Mouse (Mus musculus) cerebellum, adult 8-10 months (tissue): ENCODE measurements at regions not wholly inside any gene's neighbourhood (a gene's known extent, or its start where the extent isn't known, plus 50 kb on each side); places are given as distances from the start of the nearest gene placed in this dataset.

Experiments used
- DNase-seq: peaks from one replicate; pipeline ENCODE4 v3.0.0; 2022

- peak; percentile 44 for DNase-seq
Observed at GRCm38 (mm10) chr4:124228537-124228936, 310.7 kb upstream of the 4930535I16Rik start.

GRCm38 (mm10) chr4:124223646-124224500, 306.1 kb upstream of the 4930535I16Rik start:
- no peak for DNase-seq

- DNase-seq = no peak
Observed at GRCm38 (mm10) chr4:124221736-124222135, 303.9 kb upstream of the 4930535I16Rik start.

GRCm38 (mm10) chr4:124217206-124217605, 299.4 kb upstream of the 4930535I16Rik start:
- DNase-seq = no peak

- no peak for DNase-seq
Observed at GRCm38 (mm10) chr4:124216351-124216750, 298.5 kb upstream of the 4930535I16Rik start.

- DNase-seq = no peak
Observed at GRCm38 (mm10) chr4:124215077-124215476, 297.3 kb upstream of the 4930535I16Rik start.

- DNase-seq = no peak
Observed at GRCm38 (mm10) chr4:124210103-124210502, 292.3 kb upstream of the 4930535I16Rik start.

- no peak for DNase-seq
Observed at GRCm38 (mm10) chr4:124206480-124206879, 288.7 kb upstream of the 4930535I16Rik start.

GRCm38 (mm10) chr4:124203736-124204135, 285.9 kb upstream of the 4930535I16Rik start:
- no peak for DNase-seq

GRCm38 (mm10) chr4:124199884-124200844, 282.3 kb upstream of the 4930535I16Rik start:
- DNase-seq = no peak

GRCm38 (mm10) chr4:124198832-124199231, 281.0 kb upstream of the 4930535I16Rik start:
- DNase-seq = no peak

- DNase-seq = no peak
Observed at GRCm38 (mm10) chr4:124196711-124197110, 278.9 kb upstream of the 4930535I16Rik start.

GRCm38 (mm10) chr4:124193059-124193721, 275.4 kb upstream of the 4930535I16Rik start:
- DNase-seq = no peak

GRCm38 (mm10) chr4:124190775-124191174, 273.0 kb upstream of the 4930535I16Rik start:
- DNase-seq = no peak

- DNase-seq = no peak
Observed at GRCm38 (mm10) chr4:124189993-124190385, 272.2 kb upstream of the 4930535I16Rik start.

- no peak for DNase-seq
Observed at GRCm38 (mm10) chr4:124189352-124189992, 271.6 kb upstream of the 4930535I16Rik start.

GRCm38 (mm10) chr4:124187108-124187507, 269.3 kb upstream of the 4930535I16Rik start:
- DNase-seq = no peak

GRCm38 (mm10) chr4:124181335-124181734, 263.5 kb upstream of the 4930535I16Rik start:
- DNase-seq = no peak

GRCm38 (mm10) chr4:124178401-124179018, 260.7 kb upstream of the 4930535I16Rik start:
- DNase-seq = no peak

- no peak for DNase-seq
Observed at GRCm38 (mm10) chr4:124175531-124175930, 257.7 kb upstream of the 4930535I16Rik start.

GRCm38 (mm10) chr4:124154627-124155026, 236.8 kb upstream of the 4930535I16Rik start:
- no peak for DNase-seq
